Mouse (Mus musculus) cerebellum, adult (tissue): Measurements from ENCODE around the gene Tanc1.
A peak's percentile ranks its signal among the peaks of the same experiment; 100 is the strongest.

Source experiments
- ATAC-seq: cut with Nextera tagmentation; 2 replicates; pipeline ENCODE4 v1.9.2; 2017; ENCODE audit warnings: mild to moderate bottlenecking, moderate library complexity, mixed read lengths; ENCODE audit not compliant: insufficient number of reproducible peaks, low FRiP score, low TSS enrichment

The Tanc1 gene

DNA sequence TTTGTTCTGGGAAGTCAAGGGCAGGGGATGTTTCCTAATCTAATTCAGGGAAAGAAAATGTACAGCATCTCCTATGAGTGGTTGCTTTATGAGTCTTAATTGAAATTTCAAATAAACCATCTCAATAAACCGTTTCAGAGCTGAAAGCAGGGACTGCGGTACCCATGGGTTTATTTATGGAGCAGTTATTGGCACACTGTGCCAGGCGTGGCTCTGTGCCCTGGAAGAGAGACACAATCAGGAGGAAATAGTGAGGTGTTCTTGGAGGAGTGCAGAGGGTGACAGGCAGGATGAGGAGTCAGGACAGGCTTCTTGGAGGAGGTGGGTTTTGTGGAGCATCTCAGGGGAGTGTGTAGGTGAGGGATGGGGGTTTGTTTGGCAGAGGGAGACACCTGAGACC, 33.7 kb downstream of the Tanc1 start:
- ATAC-seq, result peak; percentile 77

GRCm38 (mm10) chr2:59646740-59647390, 35.0 kb downstream of the Tanc1 start:
- ATAC-seq, result no peak

GRCm38 (mm10) chr2:59648444-59648843, 36.6 kb downstream of the Tanc1 start:
- no peak for ATAC-seq

DNA sequence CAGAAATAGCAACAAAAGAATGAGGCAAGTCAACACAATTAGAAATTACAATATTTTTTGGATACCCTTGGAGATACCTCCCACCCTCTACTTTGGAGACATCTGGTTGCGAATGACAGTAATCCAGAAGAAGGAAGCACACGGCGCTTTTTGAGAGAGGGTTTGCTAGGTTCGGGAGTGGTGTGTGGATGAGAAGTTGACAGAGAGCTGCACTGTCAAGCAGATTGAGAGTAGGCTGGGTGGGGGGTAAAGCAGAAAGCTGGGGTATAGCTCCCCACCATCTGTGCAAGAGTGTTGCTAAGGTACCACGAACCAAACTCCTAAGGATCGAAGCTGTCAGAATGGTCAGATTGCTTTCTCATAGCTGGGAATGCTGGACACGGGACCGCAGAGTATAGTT, 40.0 kb downstream of the Tanc1 start:
- ATAC-seq, result no peak

- ATAC-seq, result no peak
Observed at GRCm38 (mm10) chr2:59652702-59653101, 40.9 kb downstream of the Tanc1 start.

DNA sequence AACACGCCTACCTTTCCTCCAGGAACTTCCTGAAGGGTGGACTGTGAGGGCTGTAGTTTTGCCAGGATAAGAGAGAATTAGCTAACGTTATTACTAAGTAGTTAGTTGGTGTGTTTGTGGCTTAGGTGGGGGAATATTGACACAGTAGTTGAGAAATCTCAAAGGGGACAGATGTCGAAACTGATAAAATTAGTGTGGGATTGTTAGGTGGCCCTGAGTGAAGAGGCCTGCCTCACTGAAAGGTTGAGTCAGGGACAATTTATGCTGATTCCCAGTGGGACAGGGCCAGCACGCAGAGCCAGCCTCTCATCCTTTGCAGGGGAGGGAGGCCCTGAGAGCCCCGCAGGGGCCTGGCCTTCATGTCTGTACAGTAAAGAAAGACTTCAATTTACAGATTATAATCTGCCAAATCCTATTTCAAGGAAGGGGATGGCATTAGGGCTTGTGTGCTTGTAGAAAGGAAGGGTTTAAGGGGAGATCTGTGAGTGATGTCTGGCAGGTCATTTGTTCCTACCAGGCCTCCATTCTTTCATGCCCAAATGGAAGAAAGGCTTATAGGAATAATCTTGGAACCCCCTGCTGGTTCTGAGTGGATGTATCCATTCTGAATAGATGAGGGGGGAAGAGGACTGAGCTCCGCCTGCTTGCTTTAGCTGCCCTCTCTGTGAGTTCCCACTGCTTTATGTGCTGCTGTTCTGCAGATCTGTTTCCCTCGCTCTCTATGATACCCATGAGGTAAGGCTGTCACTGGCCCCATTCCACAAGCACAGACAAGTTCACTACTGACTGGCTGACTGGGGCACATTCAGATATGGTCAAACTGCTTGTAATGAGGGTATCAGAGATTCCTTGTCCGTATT, 41.7 kb downstream of the Tanc1 start:
- no peak; the same call in 1 of the 2 replicates for ATAC-seq

DNA sequence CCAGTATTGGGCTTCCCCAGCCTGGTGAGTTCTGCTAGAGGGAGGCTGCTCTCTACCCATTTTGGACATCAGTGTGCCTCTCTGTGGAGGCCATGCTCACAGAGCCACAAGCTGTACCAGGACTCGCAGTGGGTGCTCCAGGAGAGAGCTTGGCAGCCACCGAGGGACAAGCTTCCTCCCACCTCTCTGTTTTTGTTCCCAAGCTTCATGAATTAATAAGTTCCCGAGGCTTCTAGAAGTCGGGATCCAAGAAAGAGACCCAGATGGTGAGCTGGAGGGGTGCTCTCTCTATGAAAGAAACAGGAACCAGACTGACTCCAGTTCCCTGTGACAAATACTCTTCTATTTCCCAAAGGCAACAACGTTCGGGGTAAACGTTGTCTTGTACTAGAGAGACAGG, 43.6 kb downstream of the Tanc1 start:
- ATAC-seq, result peak; percentile 65

GRCm38 (mm10) chr2:59656680-59657079, 44.8 kb downstream of the Tanc1 start:
- ATAC-seq, result no peak

- ATAC-seq, result no peak
Observed at GRCm38 (mm10) chr2:59659686-59660085, 47.8 kb downstream of the Tanc1 start.

DNA sequence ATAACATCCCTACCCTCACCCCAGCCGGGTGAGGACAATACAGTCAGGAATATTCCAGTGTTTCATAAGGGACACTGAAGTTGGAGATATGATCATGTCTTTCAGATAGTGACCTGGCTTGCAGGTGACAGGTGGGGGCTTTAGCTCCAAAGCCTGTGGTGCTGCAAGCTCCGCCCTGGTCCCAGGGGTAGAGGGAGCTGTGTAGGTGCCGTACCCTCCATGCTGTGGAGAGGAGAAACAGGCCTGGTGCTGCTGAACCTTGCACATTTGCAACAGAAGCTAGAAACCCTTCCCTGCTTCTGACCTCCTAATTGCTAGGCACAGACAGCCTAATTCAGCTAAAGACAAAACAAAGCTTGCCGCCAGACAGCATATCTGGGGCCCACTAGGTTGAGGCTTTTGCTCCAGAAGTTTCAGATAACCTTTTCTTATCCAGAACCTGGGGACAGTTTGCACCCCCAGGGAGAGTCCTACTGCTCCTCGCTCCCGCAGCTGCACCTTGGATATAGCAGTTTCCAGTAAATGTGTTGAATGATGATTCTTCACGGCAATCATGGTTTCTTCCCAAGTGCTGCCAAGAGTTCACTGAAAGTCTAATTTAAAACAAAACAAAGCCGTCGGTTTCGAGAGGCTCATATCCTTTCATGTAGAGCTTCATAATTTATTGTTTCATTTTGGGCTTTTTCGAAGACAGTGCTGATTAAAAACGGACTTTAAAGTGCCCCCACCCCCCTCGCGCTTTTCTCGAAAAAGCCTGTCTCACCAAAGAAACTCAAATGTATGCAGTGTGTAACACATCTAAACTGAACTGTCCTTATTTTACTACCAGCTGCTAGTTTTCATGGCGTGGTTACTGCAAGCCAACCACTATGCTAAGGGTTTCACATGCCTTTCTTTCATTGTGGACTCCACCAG, 49.3 kb downstream of the Tanc1 start:
- no peak for ATAC-seq

DNA sequence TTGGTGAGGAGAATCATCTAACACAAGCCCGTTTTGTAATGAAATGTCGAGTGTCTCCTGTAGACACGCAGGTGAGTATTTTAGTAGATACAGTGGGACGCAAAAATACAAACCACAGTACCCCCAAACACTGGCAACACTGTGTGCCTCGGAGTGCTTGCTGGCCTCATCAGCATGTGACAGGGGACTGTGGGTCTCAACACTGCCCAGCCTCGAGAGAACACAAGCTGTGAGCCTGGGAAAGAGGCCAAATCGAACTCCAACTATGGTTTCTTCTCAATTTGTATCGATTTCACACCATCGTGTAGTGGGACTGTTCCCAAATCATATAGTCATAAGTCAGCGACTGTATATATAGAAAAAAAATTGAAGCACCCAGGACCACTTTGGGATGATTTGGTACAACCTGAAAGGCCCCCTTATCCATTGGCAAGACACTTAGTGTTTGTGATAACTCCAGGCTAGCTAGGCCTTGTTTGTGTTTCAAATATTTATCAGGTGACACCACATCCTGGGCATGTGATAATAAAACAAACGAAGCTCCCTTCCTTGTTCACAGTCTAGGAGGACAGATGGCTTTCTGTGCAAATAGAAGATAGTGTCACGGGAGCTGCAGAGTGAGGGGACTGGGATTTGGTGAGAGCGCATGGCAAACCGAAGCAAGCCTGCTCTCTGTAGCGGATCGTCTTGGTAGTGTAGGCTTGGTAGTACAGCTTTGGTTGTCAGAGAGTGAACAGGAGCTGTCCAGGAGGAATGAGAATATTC, 53.1 kb downstream of the Tanc1 start:
- ATAC-seq, result peak; percentile 34; the same call in 1 of the 2 replicates

- no peak for ATAC-seq
Observed at GRCm38 (mm10) chr2:59666533-59666932, 54.7 kb downstream of the Tanc1 start.

DNA sequence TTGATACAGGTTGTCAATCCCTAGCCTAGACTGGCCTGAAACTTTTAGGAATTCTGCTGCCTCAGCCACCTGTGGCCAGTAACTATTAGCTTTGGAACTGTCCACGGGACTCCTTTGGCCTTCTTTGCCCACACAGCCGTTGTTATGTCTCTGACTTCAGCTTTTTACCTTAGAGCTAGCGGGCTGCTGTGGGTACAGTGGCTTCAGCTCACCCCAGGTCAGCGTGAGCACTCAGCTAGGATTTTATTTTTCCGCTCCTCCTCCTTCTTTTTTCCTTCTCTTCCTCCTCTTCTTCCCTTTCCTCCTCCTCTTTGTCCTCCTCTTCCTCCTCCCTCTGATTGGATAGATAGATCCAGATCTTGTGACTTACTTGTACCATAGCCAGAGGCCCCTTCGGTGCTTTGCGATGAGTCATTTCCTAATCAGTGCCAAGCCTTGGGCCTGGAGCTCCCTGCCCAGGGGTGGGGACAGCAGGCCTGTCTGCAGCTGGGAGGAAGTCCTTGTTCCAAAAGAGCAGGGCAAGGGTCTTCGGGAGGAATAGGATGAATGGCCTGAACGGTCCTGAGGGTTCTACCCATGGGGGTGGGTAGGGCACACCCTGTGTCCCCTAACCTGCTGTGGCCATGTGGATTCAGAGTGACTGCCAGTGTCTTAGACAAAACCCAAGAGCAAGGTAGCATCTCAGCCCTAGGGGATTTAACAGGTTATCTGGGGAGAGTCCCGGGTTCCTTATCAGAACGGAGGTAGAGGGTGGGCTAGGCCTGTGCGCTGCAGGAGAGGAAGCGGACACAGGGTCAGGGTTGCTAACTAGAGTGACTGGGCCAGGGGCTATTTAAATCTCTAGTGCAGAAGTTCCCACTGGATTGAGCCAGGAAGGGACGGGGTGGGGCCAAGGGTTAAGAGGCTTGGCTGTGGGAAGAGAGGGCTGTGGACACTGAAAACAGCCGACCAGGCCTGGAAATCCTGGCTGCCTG, 58.5 kb downstream of the Tanc1 start:
- peak; percentile 28; the same call in 1 of the 2 replicates for ATAC-seq

DNA sequence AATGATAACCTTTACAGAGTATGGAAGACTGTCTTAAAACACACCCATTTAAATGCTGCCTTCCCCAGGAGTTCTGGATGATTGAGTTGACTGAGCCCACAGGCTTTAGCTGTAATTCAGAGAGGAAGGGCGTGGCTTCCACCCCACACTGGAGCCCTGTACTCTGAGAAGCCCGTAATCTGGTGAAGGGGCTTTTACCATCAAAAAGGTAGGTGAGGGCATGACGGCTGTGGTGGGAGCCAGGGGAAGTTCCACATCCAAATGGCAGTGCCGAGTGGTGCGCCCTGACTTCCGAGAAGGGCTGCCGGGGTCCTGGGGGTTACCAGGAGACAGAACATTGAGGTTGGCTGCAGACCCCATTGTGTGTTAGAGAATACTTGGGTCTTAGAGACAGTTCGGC, 59.8 kb downstream of the Tanc1 start:
- no peak for ATAC-seq

DNA sequence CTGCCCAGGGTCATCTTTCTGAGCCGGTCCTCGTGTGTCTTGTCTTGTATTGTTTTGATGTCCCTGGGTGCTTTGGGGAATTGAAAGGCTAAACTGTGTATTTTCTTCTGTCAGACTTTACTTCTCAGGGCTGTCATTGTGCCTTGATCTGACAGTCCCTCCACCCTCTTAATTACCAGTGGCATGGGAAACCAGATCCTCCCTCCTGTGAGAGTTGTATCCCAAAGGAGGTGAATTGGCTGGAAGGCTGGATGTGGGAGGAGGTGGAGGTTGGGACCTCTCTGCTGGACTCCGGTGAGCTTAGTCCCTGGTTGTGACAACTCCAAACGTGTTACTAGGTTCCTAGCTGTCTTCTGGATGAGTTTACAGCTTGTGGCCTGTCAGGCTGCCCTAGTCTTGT, 60.2 kb downstream of the Tanc1 start:
- no peak for ATAC-seq

DNA sequence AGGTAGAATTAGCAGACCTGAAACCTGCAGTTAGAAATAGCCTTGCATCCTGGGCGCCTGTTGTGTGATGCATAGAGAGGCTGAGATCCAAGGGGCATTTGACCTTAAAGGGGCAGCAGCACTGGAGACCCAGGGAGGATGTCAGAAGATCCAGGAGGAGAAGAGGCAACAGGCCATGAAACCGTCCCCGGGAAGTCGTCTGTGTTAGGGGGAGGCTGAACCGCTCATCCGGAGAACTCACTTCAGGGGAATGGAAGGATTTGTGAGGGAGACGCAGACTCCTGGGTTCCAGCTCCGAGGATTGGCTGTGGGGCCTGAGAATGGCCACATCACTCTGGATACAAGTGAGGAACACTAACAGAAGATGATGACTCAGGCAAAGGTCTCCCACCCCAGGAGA, 60.8 kb downstream of the Tanc1 start:
- ATAC-seq, result no peak

- ATAC-seq, result no peak
Observed at GRCm38 (mm10) chr2:59673351-59673750, 61.5 kb downstream of the Tanc1 start.

DNA sequence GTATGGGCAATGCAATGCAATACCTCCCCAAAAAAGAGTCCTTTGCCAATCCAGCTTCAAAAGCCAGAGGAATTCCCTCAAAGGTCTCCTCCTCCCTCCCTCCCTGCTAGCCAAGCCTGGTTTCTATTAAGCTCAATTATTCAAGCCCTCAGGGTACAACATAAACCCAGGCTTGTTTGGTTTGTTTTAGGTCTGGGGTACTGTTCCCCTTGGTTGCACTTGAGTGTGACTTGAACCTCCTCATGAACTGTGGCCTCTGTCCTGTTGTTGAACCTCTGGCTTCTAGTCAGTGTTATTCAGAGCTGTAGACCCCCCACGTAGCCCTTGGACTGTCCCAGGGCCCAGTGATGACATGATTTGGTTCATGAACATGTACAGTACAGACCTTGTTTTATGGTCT, 62.0 kb downstream of the Tanc1 start:
- ATAC-seq, result no peak
